Mouse (Mus musculus) urinary bladder, postnatal 36 days (tissue): ENCODE measurements around the gene Vmn2r8.
"Not testable (repeated sequence)": the region's sequence is repeated elsewhere in the genome, so short reads cannot be mapped to it uniquely, and the experiment has no call there.

ENCODE experiments used
- DNase-seq, 2 experiments: peaks; one replicate each; pipeline ENCODE4 v3.0.0; 2022; ENCODE audit warnings: low spot score in 2 of 2, mixed read lengths in 1 of 2

The Vmn2r8 gene

GRCm38 (mm10) chr5:108808750-108809149 lies at the start of gene Vmn2r8:
Gene Vmn2r8, minus strand, starts transcription at chr5:108808850.
- DNase-seq, result not testable (repeated sequence)

- not testable (repeated sequence) for DNase-seq
Observed at GRCm38 (mm10) chr5:108852501-108852900, 43.9 kb upstream of the Vmn2r8 start, which contains the start of gene Vmn2r9. Gene Vmn2r9, minus strand, starts transcription at chr5:108852601.

- no peak for DNase-seq
Observed at GRCm38 (mm10) chr5:108849466-108849865, 40.8 kb upstream of the Vmn2r8 start.

GRCm38 (mm10) chr5:108836156-108836555 lies 27.5 kb upstream of the Vmn2r8 start:
- peak in 1 of 2 experiments; percentile 10 for DNase-seq

GRCm38 (mm10) chr5:108823276-108823675 lies 14.6 kb upstream of the Vmn2r8 start:
- DNase-seq, result no peak

- no peak for DNase-seq
Observed at GRCm38 (mm10) chr5:108803646-108804045, 5.0 kb downstream of the Vmn2r8 start.

GRCm38 (mm10) chr5:108795263-108795662 lies 13.4 kb downstream of the Vmn2r8 start, which contains the start of gene Tmed11:
Gene Tmed11, minus strand, starts transcription at chr5:108795363.
- DNase-seq, result not testable (repeated sequence)

GRCm38 (mm10) chr5:108790385-108790784 lies 18.3 kb downstream of the Vmn2r8 start:
- not testable (repeated sequence) for DNase-seq

- DNase-seq, result no peak
Observed at GRCm38 (mm10) chr5:108774630-108775306, 33.9 kb downstream of the Vmn2r8 start, which contains the start of gene Rnf212. Gene Rnf212, minus strand, starts transcription at chr5:108774982.

GRCm38 (mm10) chr5:108760002-108760401 lies 48.6 kb downstream of the Vmn2r8 start:
- DNase-seq, result no peak

GRCm38 (mm10) chr5:108758396-108758795 lies 50.3 kb downstream of the Vmn2r8 start:
- DNase-seq, result peak in 1 of 2 experiments; percentile 4

GRCm38 (mm10) chr5:108751258-108751657 lies 57.4 kb downstream of the Vmn2r8 start:
- DNase-seq, result not testable (repeated sequence)

- no peak for DNase-seq
Observed at GRCm38 (mm10) chr5:108750328-108751210, 58.1 kb downstream of the Vmn2r8 start.

GRCm38 (mm10) chr5:108744629-108745028 lies 64.0 kb downstream of the Vmn2r8 start:
- no peak for DNase-seq

GRCm38 (mm10) chr5:108743856-108744255 lies 64.8 kb downstream of the Vmn2r8 start:
- no peak for DNase-seq

GRCm38 (mm10) chr5:108742596-108742995 lies 66.1 kb downstream of the Vmn2r8 start:
- DNase-seq, result no peak

GRCm38 (mm10) chr5:108741844-108742243 lies 66.8 kb downstream of the Vmn2r8 start:
- no peak for DNase-seq
